Mouse (Mus musculus) hindbrain, embryonic 16.5 days (tissue): ENCODE results near the gene Irf7. TPM values are rescaled to one million over a fixed set of nuclear protein-coding genes. Genes with fewer than 3 reads are reported as not detected.
A peak's percentile ranks its signal among the peaks of the same experiment; 100 is the strongest.

Experiments used
- ATAC-seq: fragments of 200-750 bp; cut with Nextera tagmentation; 2 replicates; pipeline ENCODE4 v1.8.0; 2017; ENCODE audit warnings: moderate TSS enrichment, moderate library complexity
- H3K27ac ChIP-seq: fragments of 300-500 bp; sonication (generic); 2 replicates; pipeline ENCODE4 v1.5.1; 2014; ENCODE audit warnings: low read depth, mild to moderate bottlenecking, control low read depth, low read length, moderate library complexity
- H3K27me3 ChIP-seq: fragments of 300-500 bp; sonication (generic); replicated peaks from 2 replicates; pipeline ENCODE4 v1.6.1; 2014; ENCODE audit warnings: low read length; ENCODE audit not compliant: control insufficient read depth, insufficient read depth
- H3K36me3 ChIP-seq: fragments of 300-500 bp; sonication (generic); 2 replicates; pipeline ENCODE4 v1.6.1; 2014; ENCODE audit warnings: mild to moderate bottlenecking, low read length, moderate library complexity, mixed read lengths; ENCODE audit not compliant: control insufficient read depth, insufficient read depth
- H3K4me1 ChIP-seq: fragments of 300-500 bp; sonication (generic); 2 replicates; pipeline ENCODE4 v1.6.1; 2014; ENCODE audit warnings: low read depth, low read length; ENCODE audit not compliant: control insufficient read depth, insufficient read depth
- H3K4me2 ChIP-seq: fragments of 300-500 bp; sonication (generic); 2 replicates; pipeline ENCODE4 v1.6.1; 2014; ENCODE audit warnings: mild to moderate bottlenecking, low read length, control low read depth, moderate library complexity
- H3K4me3 ChIP-seq: fragments of 300-500 bp; sonication (generic); 2 replicates; pipeline ENCODE4 v1.5.1; 2014; ENCODE audit warnings: mild to moderate bottlenecking, low read length, control low read depth, moderate library complexity
- H3K9ac ChIP-seq: fragments of 300-500 bp; sonication (generic); 2 replicates; pipeline ENCODE4 v1.6.1; 2014; ENCODE audit warnings: low read depth, mild to moderate bottlenecking, control low read depth, low read length, moderate library complexity
- H3K9me3 ChIP-seq: fragments of 300-500 bp; sonication (generic); 2 replicates; pipeline ENCODE4 v1.6.1; 2014; ENCODE audit warnings: mild to moderate bottlenecking, low read length, moderate library complexity; ENCODE audit not compliant: control insufficient read depth
- WGBS: fragments of 180-500 bp; shearing (Covaris S2); extraction: QIAGEN DNeasy Blood & Tissue Kit; methylation state at CpG from one replicate; pipeline ENCODE4 v1.1.7; 2014; 5-methylcytosine and 5-hydroxymethylcytosine counted together
- polyA plus RNA-seq: library from polyadenylated mRNA; unstranded; fragments of >200 nt; fragmentation: Nextera tagmentation; extraction: Ambion mirVana; gene quantifications from 2 replicates; pipeline ENCODE4 v1.2.1, GENCODE M21; 2015

Irf7 gene
- polyA plus RNA-seq, 1 experiment from 2014 or later = 2.0 TPM

DNA sequence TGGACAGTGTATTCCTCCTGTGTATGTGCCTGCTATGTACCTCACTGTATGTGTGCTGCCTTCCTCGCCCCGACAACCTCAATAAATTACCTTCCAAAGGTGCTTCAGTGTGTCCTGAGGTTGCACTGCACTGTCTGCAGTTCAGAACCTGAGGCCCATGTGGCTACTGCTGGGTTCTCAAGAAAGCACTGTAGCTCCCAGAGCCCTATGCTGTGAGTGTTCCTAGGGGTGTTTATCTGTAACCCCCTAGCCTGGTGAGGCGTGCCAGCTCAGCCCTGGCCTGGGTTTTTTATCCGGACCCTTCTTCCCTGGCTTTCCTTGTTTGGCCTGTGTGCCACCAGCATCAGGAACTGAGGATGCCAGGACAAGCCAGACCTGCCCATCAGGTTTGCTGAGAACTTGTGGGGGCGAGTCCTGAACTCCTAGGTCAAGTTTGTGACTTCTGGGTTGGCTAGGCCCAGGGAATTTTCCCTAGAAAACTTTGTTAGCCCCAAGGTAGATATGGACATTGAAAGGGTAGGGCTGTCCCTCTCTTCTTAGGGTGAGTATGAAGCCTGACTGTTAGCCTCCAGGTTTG lies 47.6 kb downstream of the Irf7 start:
- no peak overlapping the region for H3K4me3 ChIP-seq
- no peaks in the 10 kb centered on the region for H3K27me3 ChIP-seq
- H3K4me1 ChIP-seq = peaks cover 24% of the 10 kb centered on the region
- H3K9ac ChIP-seq = no peak overlapping the region
- 86% methylated on average over 5 of the region's 5 CpGs for WGBS
- no peak overlapping the region for H3K27ac ChIP-seq
- no peaks in the 10 kb centered on the region for H3K36me3 ChIP-seq
- no peaks in the 10 kb centered on the region for H3K9me3 ChIP-seq
- no peak for ATAC-seq
- H3K4me2 ChIP-seq = no peak overlapping the region

DNA sequence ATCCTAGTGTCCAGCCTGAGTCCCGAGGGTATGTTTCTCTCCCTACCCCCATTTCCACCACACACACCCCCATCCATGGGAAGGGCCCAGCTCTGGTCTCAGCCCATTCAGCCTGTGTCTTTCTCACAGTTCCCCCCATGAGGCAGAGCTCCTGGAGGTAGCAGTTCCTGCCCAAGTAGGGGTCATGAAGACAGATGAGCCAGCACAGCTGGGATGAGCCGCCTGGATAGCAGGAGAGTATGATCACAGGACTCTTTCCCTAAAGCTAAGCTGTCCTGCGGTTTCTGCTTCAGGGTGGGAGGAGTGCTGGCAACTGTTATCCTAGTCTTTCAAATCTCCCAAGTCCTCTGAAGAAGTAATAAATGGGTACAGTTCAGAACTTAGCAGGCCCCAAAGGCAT lies 48.1 kb downstream of the Irf7 start:
- H3K4me2 ChIP-seq = no peak overlapping the region
- WGBS = 81% methylated on average over 3 of the region's 3 CpGs
- no peak overlapping the region for H3K27ac ChIP-seq
- no peak for ATAC-seq
- H3K36me3 ChIP-seq = no peaks in the 10 kb centered on the region
- H3K9me3 ChIP-seq = no peaks in the 10 kb centered on the region
- no peak overlapping the region for H3K9ac ChIP-seq
- no peak overlapping the region for H3K4me3 ChIP-seq
- peaks cover 24% of the 10 kb centered on the region for H3K4me1 ChIP-seq
- H3K27me3 ChIP-seq = no peaks in the 10 kb centered on the region

DNA sequence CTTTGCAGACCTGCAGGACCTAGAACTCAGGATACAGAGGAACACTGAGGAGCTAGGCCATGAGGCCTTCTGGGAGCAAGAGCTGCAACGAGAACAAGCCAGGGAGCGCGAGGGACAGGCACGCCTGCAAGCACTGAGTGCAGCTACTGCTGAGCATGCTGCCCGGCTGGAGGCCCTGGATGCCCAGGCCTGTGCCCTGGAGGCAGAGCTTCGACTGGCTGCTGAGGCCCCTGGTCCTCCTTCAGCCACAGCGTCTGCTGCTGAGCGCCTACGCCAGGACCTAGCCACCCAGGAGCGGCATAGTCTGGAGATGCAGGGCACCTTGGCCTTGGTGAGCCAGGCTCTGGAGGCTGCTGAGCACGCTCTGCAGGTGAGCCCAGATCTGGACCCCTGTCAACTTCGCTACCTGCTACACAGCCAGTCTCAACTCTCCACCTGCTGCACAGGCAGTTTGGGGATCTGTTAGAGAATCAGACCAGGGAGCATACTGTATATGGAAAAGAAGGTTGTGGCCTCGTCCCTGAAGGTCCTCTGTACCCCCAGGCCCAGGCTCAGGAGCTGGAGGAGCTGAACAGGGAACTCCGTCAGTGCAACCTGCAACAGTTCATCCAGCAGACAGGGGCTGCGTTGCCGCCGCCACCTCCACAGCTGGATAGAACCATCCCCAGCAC lies 48.8 kb downstream of the Irf7 start:
- Histone ChIP-seq H3K4me1 (peaks cover 20% of the 10 kb centered on the region), H3K4me2 (no peak overlapping the region), H3K27me3 (no peaks in the 10 kb centered on the region), H3K9ac (no peak overlapping the region), H3K9me3 (no peaks in the 10 kb centered on the region), H3K27ac (no peak overlapping the region), H3K4me3 (no peak overlapping the region), H3K36me3 (no peaks in the 10 kb centered on the region)
- WGBS = 89% methylated on average over 17 of the region's 17 CpGs
- no peak for ATAC-seq

- H3K4me3 ChIP-seq = no peak overlapping the region
- H3K9me3 ChIP-seq = no peaks in the 10 kb centered on the region
- H3K36me3 ChIP-seq = no peaks in the 10 kb centered on the region
- 87% methylated on average over 11 of the region's 11 CpGs for WGBS
- no peak overlapping the region for H3K9ac ChIP-seq
- peak overlapping the region; percentile 94 for H3K4me2 ChIP-seq
- H3K27me3 ChIP-seq = no peaks in the 10 kb centered on the region
- no peak overlapping the region for H3K27ac ChIP-seq
- ATAC-seq = no peak
- peaks cover 14% of the 10 kb centered on the region for H3K4me1 ChIP-seq
These were observed 49.4 kb downstream of the Irf7 start for GRCm38 (mm10) chr7:141216894-141217293.

DNA sequence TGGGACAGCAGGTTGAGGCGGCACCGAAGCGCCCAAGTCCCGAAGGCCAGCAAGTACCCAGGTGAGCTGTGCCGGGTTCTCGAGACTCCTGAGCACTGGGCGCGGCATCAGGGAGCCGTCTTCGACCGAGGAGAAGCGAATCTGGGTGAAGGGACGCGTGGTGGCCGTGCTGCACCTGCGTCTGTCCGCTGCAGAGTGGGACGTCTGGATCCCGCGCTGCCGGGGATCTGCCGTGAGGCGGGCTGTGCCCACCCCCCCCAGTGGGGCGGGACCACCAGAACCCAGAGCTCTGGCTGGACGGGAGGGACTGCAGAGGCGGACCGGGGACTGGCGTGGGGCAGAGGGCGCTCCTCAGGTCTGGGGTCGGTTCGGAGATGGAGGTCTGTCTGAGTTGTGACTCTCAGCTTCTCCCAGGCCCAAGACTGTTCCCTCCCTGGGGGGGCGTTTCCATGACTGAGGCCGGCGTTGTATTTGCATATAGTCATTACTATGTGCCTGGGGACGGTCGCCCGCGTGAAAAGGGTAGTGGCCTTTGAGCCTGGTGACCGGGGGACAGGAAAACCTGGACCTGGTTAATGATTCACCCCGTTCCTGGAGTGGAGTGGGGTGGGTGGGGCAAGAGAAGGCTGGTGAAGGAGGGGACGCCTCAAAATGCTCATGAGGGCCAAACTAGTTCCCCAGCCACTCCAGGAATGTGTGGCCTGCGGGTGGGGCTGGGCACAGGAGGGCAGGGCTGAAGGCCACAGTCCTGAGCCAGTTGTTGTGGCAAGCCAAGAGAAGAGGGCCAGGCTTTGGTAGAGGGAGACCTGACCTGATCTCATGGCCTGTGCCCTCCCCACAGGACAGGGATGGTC lies 50.2 kb downstream of the Irf7 start:
- Histone ChIP-seq H3K27me3 (no peaks in the 10 kb centered on the region), H3K9me3 (no peaks in the 10 kb centered on the region), H3K4me1 (peaks cover 14% of the 10 kb centered on the region), H3K4me3 (peak overlapping the region; percentile 60), H3K4me2 (peak overlapping the region; percentile 94), H3K9ac (peak overlapping the region; percentile 65), H3K36me3 (no peaks in the 10 kb centered on the region), H3K27ac (peak overlapping the region; percentile 35; the same call in 1 of the 2 replicates)
- ATAC-seq = peak; percentile 54
- WGBS = under 1% methylated on average over 42 of the region's 42 CpGs

DNA sequence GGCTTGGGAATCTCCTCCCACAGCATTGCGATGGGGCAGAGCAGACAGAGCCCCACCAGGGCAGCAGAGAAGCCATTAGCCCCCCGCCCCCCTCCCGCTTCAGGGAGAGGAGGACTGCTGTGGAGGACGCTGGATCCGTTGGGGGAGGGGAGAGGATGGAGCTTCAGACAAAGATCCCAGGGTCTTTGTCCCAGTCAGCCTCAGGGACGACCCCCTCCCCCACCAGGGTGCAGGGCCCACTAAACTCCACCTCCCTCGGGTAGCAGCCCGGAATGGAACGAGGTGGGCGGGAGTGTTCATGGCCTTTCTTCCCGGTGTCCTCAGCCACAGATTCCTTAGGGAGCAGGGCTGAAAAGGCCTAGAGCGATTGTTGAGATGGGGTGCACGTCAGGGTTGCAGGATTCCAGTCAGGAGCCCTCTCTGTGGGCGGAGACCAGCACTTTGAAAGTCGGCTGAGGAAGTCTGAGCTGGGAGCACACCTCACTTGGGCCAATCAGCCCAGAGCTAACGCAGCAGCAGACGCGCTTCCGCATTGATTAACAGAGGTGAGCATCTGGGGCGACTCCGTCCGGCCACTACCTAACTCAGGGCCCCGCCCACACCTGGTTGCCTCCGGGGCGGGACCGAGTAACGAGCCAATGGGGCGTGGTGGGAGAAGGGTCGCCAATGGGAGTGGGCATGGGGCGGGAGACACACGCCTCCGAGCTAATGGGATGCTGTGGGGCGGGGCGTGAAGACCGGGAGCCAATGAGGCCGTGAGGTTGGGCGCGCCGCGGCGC lies 51.0 kb downstream of the Irf7 start, which contains the start of gene Rassf7:
Gene Rassf7 (plus strand): TSS at position 760 of the 779 bp plus-strand sequence.
- Histone ChIP-seq H3K9me3 (no peaks in the 10 kb centered on the region), H3K27ac (peak within 1 kb of the TSS; percentile 35), H3K4me1 (peaks cover 14% of the 10 kb centered on the region), H3K27me3 (no peaks in the 10 kb centered on the region), H3K4me2 (peak within 1 kb of the TSS; percentile 94), H3K9ac (peak within 1 kb of the TSS; percentile 65), H3K4me3 (peak within 1 kb of the TSS; percentile 60), H3K36me3 (no peaks in the 10 kb centered on the region)
- under 1% methylated on average over 41 of the region's 41 CpGs for WGBS
- peak; percentile 96 for ATAC-seq

DNA sequence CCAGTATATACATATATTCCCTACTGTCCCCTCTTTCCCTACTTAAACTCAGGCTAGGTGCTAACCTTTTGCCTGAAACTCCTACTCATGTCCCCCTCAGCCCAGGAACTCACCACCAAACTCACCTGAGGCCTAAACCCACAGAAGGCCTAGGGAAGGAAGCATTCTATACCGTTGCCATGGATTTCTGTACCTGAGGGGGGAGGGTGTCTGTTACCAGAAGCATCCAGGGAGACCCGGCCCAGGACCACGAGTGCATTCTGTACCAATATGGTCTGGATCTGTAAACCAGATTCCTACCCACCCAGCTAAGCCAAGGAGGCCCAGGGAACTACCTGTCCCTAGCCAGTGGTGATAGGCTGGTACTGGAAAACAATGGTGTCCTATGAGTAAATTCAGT lies 52.0 kb downstream of the Irf7 start:
- Histone ChIP-seq H3K4me3 (no peak overlapping the region), H3K27me3 (no peaks in the 10 kb centered on the region), H3K27ac (no peak overlapping the region), H3K36me3 (no peaks in the 10 kb centered on the region), H3K4me1 (peaks cover 14% of the 10 kb centered on the region), H3K9me3 (no peaks in the 10 kb centered on the region), H3K4me2 (no peak overlapping the region), H3K9ac (no peak overlapping the region)
- ATAC-seq = no peak
- WGBS = 77% methylated on average over 3 of the region's 3 CpGs

DNA sequence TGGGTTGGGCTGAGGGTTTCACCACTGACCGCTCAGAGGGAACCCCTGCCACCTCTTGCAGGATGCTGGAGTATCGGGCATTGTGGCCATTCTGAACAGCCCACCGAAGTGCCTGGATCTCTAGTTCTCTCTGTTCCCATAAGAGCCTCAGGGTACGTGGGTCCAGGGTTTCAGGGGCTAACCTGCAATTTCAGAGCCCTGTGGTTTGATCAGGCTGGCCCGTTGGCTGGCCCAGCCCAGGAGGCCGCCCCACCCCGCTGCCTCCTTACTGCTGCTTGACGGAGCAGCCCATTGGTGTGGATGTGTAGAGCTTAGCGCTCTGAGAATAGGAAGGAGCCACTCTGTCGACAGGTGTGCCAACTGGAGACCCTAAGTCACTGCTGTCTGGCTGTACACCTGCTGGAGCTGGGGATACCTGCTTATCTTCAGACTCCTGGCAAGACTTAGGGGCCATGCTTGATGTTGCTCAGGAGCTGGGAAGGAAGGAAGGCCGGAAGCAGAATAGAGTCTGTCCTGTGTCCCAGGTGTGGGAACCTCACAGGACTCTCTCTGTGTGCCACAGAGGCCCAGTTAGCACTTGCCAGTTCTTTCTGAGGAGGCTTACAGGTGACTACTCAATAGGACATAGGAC lies 52.6 kb downstream of the Irf7 start, which contains the start of gene Lmntd2:
Gene Lmntd2 (minus strand): TSS at position 476 of the 631 bp plus-strand sequence.
- H3K36me3 ChIP-seq = no peaks in the 10 kb centered on the region
- peak within 1 kb of the TSS; percentile 65 for H3K9ac ChIP-seq
- peak within 1 kb of the TSS; percentile 15; the same call in 1 of the 2 replicates for H3K27ac ChIP-seq
- no peak for ATAC-seq
- H3K9me3 ChIP-seq = no peaks in the 10 kb centered on the region
- H3K4me1 ChIP-seq = peaks cover 14% of the 10 kb centered on the region
- H3K4me3 ChIP-seq = peak within 1 kb of the TSS; percentile 60
- WGBS = 93% methylated on average over 11 of the region's 11 CpGs
- H3K27me3 ChIP-seq = no peaks in the 10 kb centered on the region
- peak within 1 kb of the TSS; percentile 94 for H3K4me2 ChIP-seq
